Mouse (Mus musculus) G1E (cell line): Measurements from ENCODE around the gene Dchs2.

Experiments used
- CTCF ChIP-seq: IDR thresholded peaks from 2 replicates; pipeline ENCODE4 v1.5.1; 2012; ENCODE audit warnings: low read depth, low read length, inconsistent platforms, mixed read lengths
- GATA1 ChIP-seq: IDR thresholded peaks from 2 replicates; pipeline ENCODE4 v1.6.1; 2012; ENCODE audit warnings: borderline replicate concordance, low read length, inconsistent platforms, mixed read lengths
- GATA2 ChIP-seq: IDR thresholded peaks from 2 replicates; pipeline ENCODE4 v1.6.1; 2012; ENCODE audit warnings: low read depth, low read length, inconsistent platforms, borderline replicate concordance
- POLR2AphosphoS5 ChIP-seq: IDR thresholded peaks from 2 replicates; pipeline ENCODE4 v1.6.1; 2012; ENCODE audit warnings: low read depth, low read length, inconsistent platforms; ENCODE audit not compliant: insufficient replicate concordance
- TAL1 ChIP-seq: conservative IDR thresholded peaks from 2 replicates; pipeline ENCODE4 v1.6.1; 2012; ENCODE audit warnings: low read depth, low read length, inconsistent platforms, mixed read lengths

- TF ChIP-seq CTCF (no peak), GATA1 (no peak), TAL1 (no peak), POLR2AphosphoS5 (no peak), GATA2 (no peak)
These were observed 90.3 kb downstream of the Dchs2 start for GRCm38 (mm10) chr3:83218059-83218458.
